Mouse (Mus musculus): ENCODE data around the gene Fgfr2. TPM values are rescaled to one million over a fixed set of nuclear protein-coding genes. Genes with fewer than 3 reads are reported as not detected.

The Fgfr2 gene
- polyA plus RNA-seq, 1 experiment, result 14.8 TPM

GRCm38 (mm10) chr7:130751678-130752077, 2371.5 kb downstream of the Fgfr2 start:
- WGBS, result 74% methylated on average over 8 of the region's 9 CpGs
- Histone ChIP-seq H3K27me3 (replicated peaks; ENCODE audit: control insufficient read depth, insufficient read depth, low read length) (no peaks in the 10 kb centered on the region), H3K27ac (ENCODE audit: insufficient read depth, low read depth, low read length) (no peak overlapping the region), H3K36me3 (ENCODE audit: control insufficient read depth, insufficient read depth, low read length) (peaks cover 2% of the 10 kb centered on the region; the same call in 1 of the 2 replicates), H3K4me3 (ENCODE audit: insufficient read depth, low read depth, low read length) (no peak overlapping the region), H3K4me1 (ENCODE audit: control insufficient read depth, insufficient read depth, low read length) (no peaks in the 10 kb centered on the region; the same call in 1 of the 2 replicates)
- TF ChIP-seq CTCF (conservative IDR thresholded peaks at IDR 0.05; ENCODE audit: insufficient read depth, insufficient read length, low read depth, low read length) (no peak), POLR2A (IDR thresholded peaks at IDR 0.05; ENCODE audit: low read depth, low read length) (no peak)
- DNase-seq, result no peak

DNA sequence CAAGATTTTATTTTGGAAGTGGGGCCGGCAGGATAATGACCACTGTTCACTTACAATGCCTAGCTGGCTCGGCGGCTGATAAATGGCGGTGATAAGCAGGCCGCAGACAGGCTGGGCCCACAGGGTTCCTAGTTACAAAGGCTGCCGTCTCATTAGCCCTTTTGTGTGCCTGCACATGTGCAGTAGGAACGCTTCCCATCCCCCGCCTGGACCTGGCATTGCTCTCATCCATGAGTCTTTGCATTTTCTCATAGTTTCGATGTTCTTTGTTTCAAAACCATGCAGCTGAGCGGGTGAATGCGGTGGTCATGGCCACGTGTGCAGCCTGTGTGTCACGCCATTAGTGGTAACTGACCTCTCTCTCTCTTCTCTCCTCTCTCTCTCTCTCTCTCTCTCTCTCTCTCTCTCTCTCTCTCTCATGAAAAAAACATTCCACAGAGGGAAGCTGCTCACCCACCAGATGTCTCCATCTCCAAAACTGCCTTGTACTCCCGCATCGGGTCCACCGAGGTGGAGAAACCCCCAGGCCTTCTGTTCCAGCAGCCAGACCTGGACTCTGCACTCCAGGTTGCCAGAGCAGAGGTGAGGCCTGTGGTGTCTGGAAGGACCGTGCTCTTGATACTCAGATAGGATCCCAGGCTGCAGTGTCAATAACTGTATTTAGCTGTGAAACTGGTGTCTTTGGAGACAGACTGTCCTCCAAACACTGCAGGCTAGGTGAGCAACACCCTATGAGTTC, 2372.2 kb downstream of the Fgfr2 start:
- no peaks in the 10 kb centered on the region for H3K4me1 ChIP-seq (ENCODE audit: control insufficient read depth, insufficient read depth, low read length)
- 80% methylated on average over 17 of the region's 17 CpGs for WGBS
- TF ChIP-seq POLR2A (IDR thresholded peaks at IDR 0.05; ENCODE audit: low read depth, low read length) (no peak), CTCF (conservative IDR thresholded peaks at IDR 0.05; ENCODE audit: insufficient read depth, insufficient read length, low read depth, low read length) (no peak)
- no peak overlapping the region for H3K4me3 ChIP-seq (ENCODE audit: insufficient read depth, low read depth, low read length)
- H3K36me3 ChIP-seq (ENCODE audit: control insufficient read depth, insufficient read depth, low read length), result peaks cover 2% of the 10 kb centered on the region; the same call in 1 of the 2 replicates
- no peaks in the 10 kb centered on the region for H3K27me3 ChIP-seq (replicated peaks; ENCODE audit: control insufficient read depth, insufficient read depth, low read length)
- H3K27ac ChIP-seq (ENCODE audit: insufficient read depth, low read depth, low read length), result no peak overlapping the region
- no peak for DNase-seq

DNA sequence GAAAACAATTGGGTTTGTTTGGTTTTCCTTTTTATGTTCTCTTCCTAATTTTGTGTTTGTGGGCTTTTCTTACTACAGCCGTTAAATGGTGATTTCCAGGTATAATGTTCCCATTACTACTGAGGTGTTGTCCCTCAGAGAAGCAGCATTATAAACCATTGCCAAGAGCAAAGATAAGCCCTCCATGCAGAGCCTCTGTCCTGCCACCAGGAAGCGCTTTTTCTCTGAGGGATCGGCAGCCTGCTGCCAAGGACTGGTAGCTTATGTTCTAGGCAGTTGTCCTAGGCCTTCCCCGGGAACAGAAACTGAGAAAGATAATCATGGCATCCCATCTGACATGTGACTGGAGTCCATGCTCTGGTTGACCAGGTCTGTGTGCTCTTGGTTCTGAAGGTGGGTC, 2374.0 kb downstream of the Fgfr2 start:
- Histone ChIP-seq H3K4me1 (ENCODE audit: control insufficient read depth, insufficient read depth, low read length) (no peaks in the 10 kb centered on the region), H3K36me3 (ENCODE audit: control insufficient read depth, insufficient read depth, low read length) (peaks cover 4% of the 10 kb centered on the region; the same call in 1 of the 2 replicates), H3K27me3 (replicated peaks; ENCODE audit: control insufficient read depth, insufficient read depth, low read length) (no peaks in the 10 kb centered on the region), H3K27ac (ENCODE audit: insufficient read depth, low read depth, low read length) (no peak overlapping the region), H3K4me3 (ENCODE audit: insufficient read depth, low read depth, low read length) (no peak overlapping the region)
- no peak for DNase-seq
- no peak for TF ChIP-seq POLR2A (IDR thresholded peaks at IDR 0.05; ENCODE audit: low read depth, low read length)
- 93% methylated on average over 4 of the region's 4 CpGs for WGBS

- TF ChIP-seq POLR2A (IDR thresholded peaks at IDR 0.05; ENCODE audit: low read depth, low read length) (no peak), CTCF (conservative IDR thresholded peaks at IDR 0.05; ENCODE audit: insufficient read depth, insufficient read length, low read depth, low read length) (no peak)
- Histone ChIP-seq H3K4me3 (ENCODE audit: insufficient read depth, low read depth, low read length) (no peak overlapping the region), H3K27ac (ENCODE audit: insufficient read depth, low read depth, low read length) (no peak overlapping the region), H3K27me3 (replicated peaks; ENCODE audit: control insufficient read depth, insufficient read depth, low read length) (no peaks in the 10 kb centered on the region), H3K4me1 (ENCODE audit: control insufficient read depth, insufficient read depth, low read length) (no peaks in the 10 kb centered on the region), H3K36me3 (ENCODE audit: control insufficient read depth, insufficient read depth, low read length) (peaks cover 6% of the 10 kb centered on the region; the same call in 1 of the 2 replicates)
- DNase-seq, result no peak
- 82% methylated on average over 9 of the region's 9 CpGs for WGBS
Measured at GRCm38 (mm10) chr7:130743239-130744025, 2379.7 kb downstream of the Fgfr2 start.

- DNase-seq, result no peak
- Histone ChIP-seq H3K4me3 (ENCODE audit: insufficient read depth, low read depth, low read length) (no peak overlapping the region), H3K36me3 (ENCODE audit: control insufficient read depth, insufficient read depth, low read length) (peaks cover 6% of the 10 kb centered on the region; the same call in 1 of the 2 replicates), H3K27me3 (replicated peaks; ENCODE audit: control insufficient read depth, insufficient read depth, low read length) (no peaks in the 10 kb centered on the region), H3K4me1 (ENCODE audit: control insufficient read depth, insufficient read depth, low read length) (no peaks in the 10 kb centered on the region), H3K27ac (ENCODE audit: insufficient read depth, low read depth, low read length) (no peak overlapping the region)
- TF ChIP-seq CTCF (conservative IDR thresholded peaks at IDR 0.05; ENCODE audit: insufficient read depth, insufficient read length, low read depth, low read length) (no peak), POLR2A (IDR thresholded peaks at IDR 0.05; ENCODE audit: low read depth, low read length) (no peak)
- WGBS, result 81% methylated on average over 4 of the region's 4 CpGs
Measured at GRCm38 (mm10) chr7:130741099-130741498, 2382.1 kb downstream of the Fgfr2 start.

DNA sequence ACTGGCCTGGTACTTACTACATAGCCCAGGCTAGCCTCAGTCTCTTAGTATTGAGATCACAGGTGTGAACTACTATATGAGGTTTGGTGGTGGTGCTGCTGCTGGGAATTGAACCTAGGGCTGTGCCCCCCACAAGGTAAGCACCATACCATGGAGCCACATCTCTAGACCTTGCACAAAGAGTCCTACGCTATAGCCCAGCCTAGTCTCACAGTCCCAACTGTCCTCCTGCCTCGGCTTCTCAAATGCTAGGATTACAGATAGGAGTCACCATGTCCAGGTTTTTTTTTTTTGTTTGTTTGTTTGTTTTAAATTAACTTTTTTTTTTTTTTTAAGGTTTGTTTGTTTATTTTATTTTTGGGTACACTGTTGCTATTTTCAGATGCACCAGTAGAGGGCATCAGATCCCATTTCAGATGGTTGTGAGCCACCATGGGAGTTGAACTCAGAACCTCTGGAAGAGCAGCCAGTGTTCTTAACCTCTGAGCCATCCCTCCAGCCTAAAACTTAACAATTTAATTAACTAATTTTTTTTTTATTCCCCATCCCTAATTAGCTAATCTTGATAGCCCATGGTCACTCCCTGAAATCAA, 2388.9 kb downstream of the Fgfr2 start:
- Histone ChIP-seq H3K27me3 (replicated peaks; ENCODE audit: control insufficient read depth, insufficient read depth, low read length) (no peaks in the 10 kb centered on the region), H3K36me3 (ENCODE audit: control insufficient read depth, insufficient read depth, low read length) (peaks cover 1% of the 10 kb centered on the region), H3K4me3 (ENCODE audit: insufficient read depth, low read depth, low read length) (no peak overlapping the region), H3K27ac (ENCODE audit: insufficient read depth, low read depth, low read length) (no peak overlapping the region), H3K4me1 (ENCODE audit: control insufficient read depth, insufficient read depth, low read length) (peaks cover 6% of the 10 kb centered on the region; the same call in 1 of the 2 replicates)
- TF ChIP-seq CTCF (conservative IDR thresholded peaks at IDR 0.05; ENCODE audit: insufficient read depth, insufficient read length, low read depth, low read length), result 0 out of 2 replicates have a peak, but pooled peaks have one; percentile 20
- TF ChIP-seq POLR2A (IDR thresholded peaks at IDR 0.05; ENCODE audit: low read depth, low read length), result no peak
- no peak for DNase-seq
- 98% methylated on average over 2 of the region's 2 CpGs for WGBS

DNA sequence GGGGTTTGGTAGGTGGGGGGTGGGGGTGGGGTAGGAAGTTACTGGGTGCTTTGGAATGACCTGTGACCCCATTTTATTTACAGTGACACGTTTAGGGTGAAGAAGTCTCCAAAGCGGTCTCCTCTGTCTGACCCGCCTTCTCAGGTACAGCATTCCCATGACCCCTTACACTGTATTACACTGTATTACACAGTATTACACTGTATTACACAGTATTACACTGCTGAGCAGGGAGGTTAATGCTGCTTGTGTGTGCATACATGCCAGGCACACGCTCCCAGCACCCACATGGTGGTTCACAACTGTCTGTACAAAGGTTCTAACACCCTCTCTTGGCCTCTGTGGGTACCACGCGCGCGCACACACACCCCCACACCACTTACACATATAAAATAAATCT, 2389.7 kb downstream of the Fgfr2 start:
- WGBS, result 87% methylated on average over 8 of the region's 8 CpGs
- TF ChIP-seq POLR2A (IDR thresholded peaks at IDR 0.05; ENCODE audit: low read depth, low read length) (no peak), CTCF (conservative IDR thresholded peaks at IDR 0.05; ENCODE audit: insufficient read depth, insufficient read length, low read depth, low read length) (no peak)
- Histone ChIP-seq H3K36me3 (ENCODE audit: control insufficient read depth, insufficient read depth, low read length) (peaks cover 1% of the 10 kb centered on the region), H3K27ac (ENCODE audit: insufficient read depth, low read depth, low read length) (no peak overlapping the region), H3K4me3 (ENCODE audit: insufficient read depth, low read depth, low read length) (no peak overlapping the region), H3K4me1 (ENCODE audit: control insufficient read depth, insufficient read depth, low read length) (peaks cover 6% of the 10 kb centered on the region; the same call in 1 of the 2 replicates), H3K27me3 (replicated peaks; ENCODE audit: control insufficient read depth, insufficient read depth, low read length) (no peaks in the 10 kb centered on the region)
- DNase-seq, result no peak

Data from kidney, adult 2 months (tissue).